Mouse (Mus musculus) midbrain, embryonic 13.5 days (tissue): Measurements from ENCODE around the gene Prkca. TPM values are rescaled to one million over a fixed set of nuclear protein-coding genes. Genes with fewer than 3 reads are reported as not detected.

Experiments
- microRNA-seq: library from miRNA; unstranded; fragments of <30 nt; microRNA quantifications from one replicate; pipeline ENCODE4, GENCODE M21; 2016
- polyA plus RNA-seq: library from polyadenylated mRNA; unstranded; fragments of >200 nt; fragmentation: Nextera tagmentation; extraction: Ambion mirVana; gene quantifications from 2 replicates; pipeline ENCODE4 v1.2.1, GENCODE M21; 2015

Prkca gene
- polyA plus RNA-seq, 1 experiment from 2014 or later, result 3.3 TPM

Small RNA genes lying within 50 kb of the gene (microRNA-seq; reads per million reads assigned to microRNA genes)
- gene Mir7223, result not detected

Other genes with a start within 250 kb of the Prkca start
- gene Apoh, start 574 bp downstream of the Prkca start, polyA plus RNA-seq, result 0.13 TPM in 1 of 2 replicates, not detected in the other
- 35.7 and 37.8 TPM in 2 replicates for gene Cep112, start 81.3 kb upstream of the Prkca start, polyA plus RNA-seq